Mouse (Mus musculus): Measurements from ENCODE around the gene Gm11562.

Gm11562 gene

GRCm38 (mm10) chr11:99590981-99591380 lies 29.3 kb downstream of the Gm11562 start, which contains the start of gene Krtap1-3:
TSS of gene Krtap1-3 (minus strand) at chr11:99591339.
- peak; percentile 39 for DNase-seq (ENCODE audit: extremely low read depth, insufficient read length, low spot score)

DNA sequence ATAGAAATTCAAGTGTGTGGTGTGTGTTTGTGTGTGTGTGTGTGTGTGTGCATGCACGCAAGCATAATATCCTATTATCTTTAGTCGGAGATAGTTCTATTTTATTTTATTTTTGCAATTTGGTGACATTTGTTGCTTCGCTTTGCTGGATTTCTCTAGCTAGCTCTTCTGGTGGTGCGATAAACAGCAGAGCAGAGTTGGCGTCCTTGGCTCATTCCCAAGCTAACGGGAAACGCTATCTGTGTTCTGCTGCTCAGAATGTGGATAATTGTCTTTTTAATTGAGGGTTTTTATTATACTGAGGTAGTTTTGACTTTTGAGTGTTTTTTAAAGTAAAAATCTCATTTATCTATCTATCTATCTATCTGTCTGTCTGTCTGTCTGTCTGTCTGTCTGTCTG lies 35.1 kb downstream of the Gm11562 start:
- no peak for DNase-seq (ENCODE audit: extremely low read depth, insufficient read length, low spot score)

- DNase-seq (ENCODE audit: extremely low read depth, insufficient read length, low spot score), result peak; percentile 17
Measured at GRCm38 (mm10) chr11:99583245-99583704, 37.0 kb downstream of the Gm11562 start, which contains the start of gene Krtap1-4. TSS of gene Krtap1-4 (minus strand) at chr11:99583654.

DNA sequence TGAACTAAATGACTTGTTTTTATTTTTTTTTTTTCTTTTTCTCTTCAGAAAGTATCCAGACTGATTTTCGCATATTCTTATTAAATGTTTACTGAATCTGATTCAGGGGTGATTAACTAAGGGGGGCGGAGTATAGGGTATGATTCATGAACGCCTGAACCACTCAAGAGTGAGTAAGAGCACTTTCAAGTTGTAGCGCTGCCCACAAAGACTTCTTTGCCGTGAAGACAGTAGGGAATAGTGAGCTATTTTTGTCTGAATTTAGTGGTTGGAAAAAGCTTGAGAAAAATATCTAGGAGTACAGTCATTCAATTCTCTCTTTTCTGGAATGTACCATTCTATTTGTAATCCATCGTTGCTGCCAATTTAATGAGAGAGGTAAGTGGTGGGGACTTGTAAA lies 38.7 kb downstream of the Gm11562 start:
- peak; percentile 76 for DNase-seq (ENCODE audit: extremely low read depth, insufficient read length, low spot score)

DNA sequence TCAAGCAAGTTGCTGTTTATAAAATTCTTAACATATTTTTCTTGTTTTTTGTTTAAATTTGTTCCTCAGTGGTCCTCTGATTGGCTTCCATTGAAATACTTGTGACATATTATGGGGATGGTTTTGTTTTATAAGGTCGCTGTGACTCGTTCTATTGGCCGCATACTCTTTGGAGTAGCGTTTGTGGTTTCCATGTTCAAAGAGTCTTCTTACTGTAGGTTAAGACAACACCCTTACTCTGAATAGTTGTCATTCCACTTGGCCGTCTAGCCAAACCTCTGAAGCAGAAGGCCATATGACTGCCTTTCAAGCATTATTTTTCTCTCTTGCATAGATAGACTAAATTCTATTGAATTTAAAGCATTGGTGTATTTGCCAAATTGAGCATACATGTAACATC lies 39.2 kb downstream of the Gm11562 start:
- DNase-seq (ENCODE audit: extremely low read depth, insufficient read length, low spot score), result peak; percentile 73

DNA sequence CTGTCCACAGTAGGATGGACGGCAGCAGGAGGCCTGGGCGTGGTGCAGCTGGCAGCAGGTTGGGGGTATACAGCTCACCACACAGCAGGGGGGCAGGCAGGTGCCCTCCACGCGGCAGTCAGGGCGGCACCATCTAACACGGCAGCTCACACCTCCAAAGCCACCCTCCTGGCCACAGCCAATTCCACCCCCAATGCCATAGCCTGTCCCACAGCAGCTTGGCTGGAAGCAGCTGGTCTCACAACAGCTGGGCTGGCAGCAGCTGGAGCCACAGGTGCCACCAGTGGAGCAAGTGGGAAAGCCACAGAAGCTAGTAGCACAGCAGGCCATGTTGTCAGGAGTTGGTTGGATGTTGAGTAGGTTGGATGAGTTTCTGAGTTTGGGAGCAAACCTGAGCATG lies 39.6 kb downstream of the Gm11562 start, which contains the start of gene Krtap1-5:
TSS of gene Krtap1-5 (minus strand) at position 381 of the 400 bp plus-strand sequence.
- peak; percentile 77 for DNase-seq (ENCODE audit: extremely low read depth, insufficient read length, low spot score)

GRCm38 (mm10) chr11:99574106-99574505 lies 46.1 kb downstream of the Gm11562 start:
- peak; percentile 48 for DNase-seq (ENCODE audit: extremely low read depth, insufficient read length, low spot score)

GRCm38 (mm10) chr11:99573164-99573563 lies 47.1 kb downstream of the Gm11562 start:
- no peak for DNase-seq (ENCODE audit: extremely low read depth, insufficient read length, low spot score)
